Mouse (Mus musculus): ENCODE measurements at regions not wholly inside any gene's neighbourhood (a gene's known extent, or its start where the extent isn't known, plus 50 kb on each side); places are given as distances from the start of the nearest gene placed in this dataset.

GRCm38 (mm10) chr12:73471966-73472365 lies 74.2 kb downstream of the Tmem30b start:
- TF ChIP-seq CTCF (IDR thresholded peaks at IDR 0.05; ENCODE audit: borderline replicate concordance, extremely low read depth, insufficient read depth, insufficient read length) (no peak), POLR2A (IDR thresholded peaks at IDR 0.05; ENCODE audit: borderline replicate concordance, extremely low read depth, insufficient read depth, insufficient read length, poor library complexity, severe bottlenecking) (no peak)
- DNase-seq (ENCODE audit: low read depth), result no peak

- no peak for DNase-seq (ENCODE audit: low read depth)
- no peak for TF ChIP-seq POLR2A (IDR thresholded peaks at IDR 0.05; ENCODE audit: borderline replicate concordance, extremely low read depth, insufficient read depth, insufficient read length, poor library complexity, severe bottlenecking)
- no peak for TF ChIP-seq CTCF (IDR thresholded peaks at IDR 0.05; ENCODE audit: borderline replicate concordance, extremely low read depth, insufficient read depth, insufficient read length)
These were observed 79.7 kb downstream of the Tmem30b start for GRCm38 (mm10) chr12:73466484-73466883.

- TF ChIP-seq POLR2A (IDR thresholded peaks at IDR 0.05; ENCODE audit: borderline replicate concordance, extremely low read depth, insufficient read depth, insufficient read length, poor library complexity, severe bottlenecking), result no peak
- TF ChIP-seq CTCF (IDR thresholded peaks at IDR 0.05; ENCODE audit: borderline replicate concordance, extremely low read depth, insufficient read depth, insufficient read length), result no peak
- no peak for DNase-seq (ENCODE audit: low read depth)
These were observed 80.2 kb downstream of the Tmem30b start for GRCm38 (mm10) chr12:73465975-73466374.

GRCm38 (mm10) chr12:73464311-73464710 lies 81.9 kb downstream of the Tmem30b start:
- TF ChIP-seq CTCF (IDR thresholded peaks at IDR 0.05; ENCODE audit: borderline replicate concordance, extremely low read depth, insufficient read depth, insufficient read length) (no peak), POLR2A (IDR thresholded peaks at IDR 0.05; ENCODE audit: borderline replicate concordance, extremely low read depth, insufficient read depth, insufficient read length, poor library complexity, severe bottlenecking) (no peak)
- DNase-seq (ENCODE audit: low read depth), result no peak

GRCm38 (mm10) chr12:73462091-73462490 lies 84.1 kb downstream of the Tmem30b start:
- DNase-seq (ENCODE audit: low read depth), result no peak
- TF ChIP-seq POLR2A (IDR thresholded peaks at IDR 0.05; ENCODE audit: borderline replicate concordance, extremely low read depth, insufficient read depth, insufficient read length, poor library complexity, severe bottlenecking) (no peak), CTCF (IDR thresholded peaks at IDR 0.05; ENCODE audit: borderline replicate concordance, extremely low read depth, insufficient read depth, insufficient read length) (no peak)

GRCm38 (mm10) chr12:73460291-73460761 lies 85.9 kb downstream of the Tmem30b start:
- no peak for DNase-seq (ENCODE audit: low read depth)
- TF ChIP-seq CTCF (IDR thresholded peaks at IDR 0.05; ENCODE audit: borderline replicate concordance, extremely low read depth, insufficient read depth, insufficient read length) (no peak), POLR2A (IDR thresholded peaks at IDR 0.05; ENCODE audit: borderline replicate concordance, extremely low read depth, insufficient read depth, insufficient read length, poor library complexity, severe bottlenecking) (no peak)

- no peak for DNase-seq (ENCODE audit: low read depth)
- no peak for TF ChIP-seq CTCF (IDR thresholded peaks at IDR 0.05; ENCODE audit: borderline replicate concordance, extremely low read depth, insufficient read depth, insufficient read length)
- no peak for TF ChIP-seq POLR2A (IDR thresholded peaks at IDR 0.05; ENCODE audit: borderline replicate concordance, extremely low read depth, insufficient read depth, insufficient read length, poor library complexity, severe bottlenecking)
These were observed 94.9 kb downstream of the Tmem30b start for GRCm38 (mm10) chr12:73451257-73451656.

GRCm38 (mm10) chr12:73450541-73450940 lies 95.7 kb downstream of the Tmem30b start:
- TF ChIP-seq CTCF (IDR thresholded peaks at IDR 0.05; ENCODE audit: borderline replicate concordance, extremely low read depth, insufficient read depth, insufficient read length), result no peak
- TF ChIP-seq POLR2A (IDR thresholded peaks at IDR 0.05; ENCODE audit: borderline replicate concordance, extremely low read depth, insufficient read depth, insufficient read length, poor library complexity, severe bottlenecking), result no peak
- DNase-seq (ENCODE audit: low read depth), result no peak

- DNase-seq (ENCODE audit: low read depth), result peak; percentile 55
- TF ChIP-seq CTCF (IDR thresholded peaks at IDR 0.05; ENCODE audit: borderline replicate concordance, extremely low read depth, insufficient read depth, insufficient read length), result peak; percentile 61; the same call in 1 of the 2 replicates
- TF ChIP-seq POLR2A (IDR thresholded peaks at IDR 0.05; ENCODE audit: borderline replicate concordance, extremely low read depth, insufficient read depth, insufficient read length, poor library complexity, severe bottlenecking), result no peak
These were observed 96.2 kb downstream of the Tmem30b start for GRCm38 (mm10) chr12:73449911-73450520.

GRCm38 (mm10) chr12:73449069-73449468 lies 97.1 kb downstream of the Tmem30b start:
- TF ChIP-seq CTCF (IDR thresholded peaks at IDR 0.05; ENCODE audit: borderline replicate concordance, extremely low read depth, insufficient read depth, insufficient read length) (no peak), POLR2A (IDR thresholded peaks at IDR 0.05; ENCODE audit: borderline replicate concordance, extremely low read depth, insufficient read depth, insufficient read length, poor library complexity, severe bottlenecking) (no peak)
- DNase-seq (ENCODE audit: low read depth), result no peak

GRCm38 (mm10) chr12:73448388-73448965 lies 97.7 kb downstream of the Tmem30b start:
- DNase-seq (ENCODE audit: low read depth), result no peak
- TF ChIP-seq CTCF (IDR thresholded peaks at IDR 0.05; ENCODE audit: borderline replicate concordance, extremely low read depth, insufficient read depth, insufficient read length) (no peak), POLR2A (IDR thresholded peaks at IDR 0.05; ENCODE audit: borderline replicate concordance, extremely low read depth, insufficient read depth, insufficient read length, poor library complexity, severe bottlenecking) (no peak)

GRCm38 (mm10) chr12:73447172-73447571 lies 99.0 kb downstream of the Tmem30b start:
- DNase-seq (ENCODE audit: low read depth), result no peak
- no peak for TF ChIP-seq CTCF (IDR thresholded peaks at IDR 0.05; ENCODE audit: borderline replicate concordance, extremely low read depth, insufficient read depth, insufficient read length)
- TF ChIP-seq POLR2A (IDR thresholded peaks at IDR 0.05; ENCODE audit: borderline replicate concordance, extremely low read depth, insufficient read depth, insufficient read length, poor library complexity, severe bottlenecking), result no peak
